Mouse (Mus musculus) neural tube, embryonic 14.5 days (tissue): ENCODE measurements around the gene Spock1. TPM values are rescaled to one million over a fixed set of nuclear protein-coding genes. Genes with fewer than 3 reads are reported as not detected.

Experiments used
- ATAC-seq: fragments of 200-750 bp; cut with Nextera tagmentation; 2 replicates; pipeline ENCODE4 v1.8.0; 2017; ENCODE audit warnings: low read depth, mild to moderate bottlenecking, moderate TSS enrichment, moderate library complexity
- H3K27ac ChIP-seq: fragments of 300-500 bp; sonication (generic); 2 replicates; pipeline ENCODE4 v1.5.1; 2014; ENCODE audit warnings: low read depth, mild to moderate bottlenecking, control low read depth, low read length, moderate library complexity, mixed read lengths
- H3K27me3 ChIP-seq: fragments of 300-500 bp; sonication (generic); 2 replicates; pipeline ENCODE4 v1.6.1; 2014; ENCODE audit warnings: low read length; ENCODE audit not compliant: control insufficient read depth, insufficient read depth
- H3K36me3 ChIP-seq: fragments of 300-500 bp; sonication (generic); 2 replicates; pipeline ENCODE4 v1.6.1; 2014; ENCODE audit warnings: low read length, mixed read lengths; ENCODE audit not compliant: control insufficient read depth, insufficient read depth
- H3K4me1 ChIP-seq: fragments of 300-500 bp; sonication (generic); 2 replicates; pipeline ENCODE4 v1.6.1; 2014; ENCODE audit warnings: low read length; ENCODE audit not compliant: control insufficient read depth, insufficient read depth
- H3K4me2 ChIP-seq: fragments of 300-500 bp; sonication (generic); 2 replicates; pipeline ENCODE4 v1.6.1; 2014; ENCODE audit warnings: mild to moderate bottlenecking, low read depth, low read length, control low read depth
- H3K4me3 ChIP-seq: fragments of 300-500 bp; sonication (generic); 2 replicates; pipeline ENCODE4 v1.5.1; 2014; ENCODE audit warnings: low read depth, low read length, control low read depth, mixed read lengths
- H3K9ac ChIP-seq: fragments of 300-500 bp; sonication (generic); replicated peaks from 2 replicates; pipeline ENCODE4 v1.6.1; 2014; ENCODE audit warnings: low read depth, mild to moderate bottlenecking, control low read depth, low read length, mixed read lengths
- H3K9me3 ChIP-seq: fragments of 300-500 bp; sonication (generic); 2 replicates; pipeline ENCODE4 v1.6.1; 2016; ENCODE audit warnings: low read length; ENCODE audit not compliant: control insufficient read depth
- WGBS: fragments of 180-500 bp; shearing (Covaris S2); extraction: QIAGEN DNeasy Blood & Tissue Kit; methylation state at CpG from one replicate; pipeline ENCODE4 v1.1.7; 2014; 5-methylcytosine and 5-hydroxymethylcytosine counted together
- polyA plus RNA-seq: library from polyadenylated mRNA; unstranded; fragments of >200 nt; fragmentation: Nextera tagmentation; extraction: Ambion mirVana; gene quantifications from 2 replicates; pipeline ENCODE4 v1.2.1, GENCODE M21; 2014

Spock1 gene
- polyA plus RNA-seq, 1 experiment from 2014 or later, result 157 TPM

DNA sequence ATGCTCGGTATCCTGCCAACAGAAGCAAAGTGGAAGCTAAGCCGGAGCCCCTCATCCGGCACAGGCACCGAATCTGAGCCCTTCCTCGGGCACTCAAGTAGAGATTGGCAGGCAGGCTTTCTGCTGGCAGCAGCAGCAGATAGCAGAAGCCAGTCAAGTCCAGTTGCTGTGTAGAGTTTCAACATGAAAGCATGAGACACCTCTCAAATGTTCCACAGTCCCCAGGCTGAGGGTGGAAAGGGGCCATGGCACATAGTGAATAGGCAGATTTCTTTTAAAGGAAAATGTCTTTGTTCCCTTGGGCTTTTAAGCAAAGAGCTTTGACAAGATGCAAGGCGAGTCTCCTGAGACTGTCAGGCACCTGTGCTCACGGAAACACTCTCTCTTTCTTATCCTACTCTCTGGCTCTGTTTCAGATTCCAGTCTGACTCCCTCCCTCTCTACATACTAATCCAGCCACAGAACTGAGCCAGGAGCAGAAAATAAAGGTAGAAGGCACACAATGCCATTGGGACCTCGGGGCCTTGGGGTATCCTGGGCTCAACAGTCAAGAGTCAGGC is 371.1 kb downstream of the Spock1 start:
- Histone ChIP-seq H3K27me3 (no peaks in the 10 kb centered on the region), H3K36me3 (no peaks in the 10 kb centered on the region), H3K4me1 (no peaks in the 10 kb centered on the region), H3K4me3 (no peak overlapping the region), H3K27ac (no peak overlapping the region), H3K9me3 (no peaks in the 10 kb centered on the region), H3K9ac (no peak overlapping the region), H3K4me2 (no peak overlapping the region)
- ATAC-seq, result no peak
- 79% methylated on average over 8 of the region's 8 CpGs for WGBS

DNA sequence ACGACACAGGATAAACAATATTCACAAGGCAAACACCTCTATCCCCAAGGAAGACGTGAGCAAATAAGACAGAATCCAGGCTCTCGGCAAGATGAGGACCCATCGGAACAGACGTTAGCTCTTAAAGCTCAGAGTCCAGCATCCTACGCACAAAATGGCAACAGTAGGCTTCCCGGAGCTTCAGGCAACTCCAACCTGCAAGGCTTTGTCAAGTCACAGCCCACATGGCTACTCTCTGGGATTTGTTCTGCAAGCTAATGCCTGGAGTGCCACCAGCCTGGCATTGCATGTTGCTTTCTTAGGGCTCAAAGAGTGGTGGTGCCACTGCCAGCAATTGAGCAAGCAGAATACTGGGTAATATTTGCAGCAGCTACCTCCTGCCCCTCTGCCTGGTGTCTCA is 373.8 kb downstream of the Spock1 start:
- H3K9ac ChIP-seq, result no peak overlapping the region
- H3K4me3 ChIP-seq, result no peak overlapping the region
- WGBS, result 91% methylated on average over 7 of the region's 7 CpGs
- H3K36me3 ChIP-seq, result no peaks in the 10 kb centered on the region
- ATAC-seq, result no peak
- H3K9me3 ChIP-seq, result no peaks in the 10 kb centered on the region
- no peaks in the 10 kb centered on the region for H3K4me1 ChIP-seq
- H3K4me2 ChIP-seq, result no peak overlapping the region
- no peak overlapping the region for H3K27ac ChIP-seq
- H3K27me3 ChIP-seq, result no peaks in the 10 kb centered on the region

DNA sequence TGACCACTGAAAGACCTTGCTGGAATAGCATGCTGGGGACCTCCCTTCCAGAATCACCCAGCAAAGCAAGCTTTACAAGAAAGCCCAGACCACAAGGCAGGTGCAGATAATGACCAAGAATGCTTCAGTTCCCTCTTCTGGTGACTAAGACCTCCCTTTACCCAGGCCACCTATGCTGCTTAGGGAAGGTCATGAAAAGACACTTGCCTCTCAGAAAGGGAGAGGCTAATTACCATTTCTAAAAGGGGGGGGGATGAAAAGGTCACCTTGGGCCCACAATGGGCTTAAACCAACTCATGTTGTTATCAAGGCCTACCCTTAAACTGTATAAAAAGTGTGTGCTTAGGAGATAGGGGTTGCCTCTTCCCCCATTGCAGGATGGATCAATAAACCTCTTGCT is 382.2 kb downstream of the Spock1 start:
- no peak overlapping the region for H3K27ac ChIP-seq
- H3K4me3 ChIP-seq, result no peak overlapping the region
- H3K4me1 ChIP-seq, result no peaks in the 10 kb centered on the region
- no peak overlapping the region for H3K9ac ChIP-seq
- no peaks in the 10 kb centered on the region for H3K9me3 ChIP-seq
- H3K4me2 ChIP-seq, result no peak overlapping the region
- H3K27me3 ChIP-seq, result no peaks in the 10 kb centered on the region
- no peaks in the 10 kb centered on the region for H3K36me3 ChIP-seq
- no peak for ATAC-seq

DNA sequence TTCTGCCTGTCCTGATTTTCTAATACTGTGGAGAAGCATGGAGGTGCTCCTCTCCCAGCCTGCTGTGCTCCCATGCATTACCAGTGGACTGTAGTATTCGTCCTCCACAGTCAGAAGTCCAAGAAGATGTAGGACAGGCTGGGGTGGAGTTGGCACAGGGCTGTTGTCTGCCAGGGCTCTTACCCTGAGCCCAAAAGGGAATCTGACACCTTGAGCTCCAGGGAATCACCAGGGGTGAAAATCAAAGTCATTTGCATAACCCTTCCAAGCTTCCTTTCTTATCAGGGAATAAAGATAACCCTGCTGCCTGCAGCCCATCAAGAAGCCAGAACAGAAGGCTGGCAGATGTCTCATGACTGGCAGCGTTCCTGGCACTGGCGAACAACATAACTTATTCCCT is 383.6 kb downstream of the Spock1 start:
- Histone ChIP-seq H3K27me3 (no peaks in the 10 kb centered on the region), H3K9ac (no peak overlapping the region), H3K36me3 (no peaks in the 10 kb centered on the region), H3K4me1 (0 out of 2 replicates have a peak, but pooled peaks cover 7% of the 10 kb centered on the region), H3K27ac (no peak overlapping the region), H3K4me2 (no peak overlapping the region), H3K4me3 (no peak overlapping the region), H3K9me3 (no peaks in the 10 kb centered on the region)
- ATAC-seq, result no peak
- 84% methylated on average over 3 of the region's 3 CpGs for WGBS

DNA sequence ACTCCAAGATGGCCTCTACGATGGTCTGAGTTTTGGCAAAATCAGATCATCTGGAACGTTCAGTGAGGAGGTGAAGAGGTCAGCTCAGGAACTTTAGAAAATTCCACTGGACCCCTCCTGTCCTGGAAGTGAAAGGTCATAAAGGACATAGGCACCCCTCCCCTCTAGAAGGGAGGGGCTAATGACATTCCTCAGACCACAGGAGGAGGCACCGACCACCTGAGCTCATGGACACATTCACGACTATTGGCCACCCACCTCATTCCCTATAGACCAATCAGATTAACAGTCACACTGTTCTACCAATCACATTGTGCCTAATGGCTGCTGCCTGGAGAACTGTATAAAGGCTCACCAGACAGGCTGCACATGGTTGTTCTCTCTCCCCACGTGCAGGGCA is 384.8 kb downstream of the Spock1 start:
- 77% methylated on average over 5 of the region's 5 CpGs for WGBS
- Histone ChIP-seq H3K9me3 (no peaks in the 10 kb centered on the region), H3K4me3 (no peak overlapping the region), H3K27ac (no peak overlapping the region), H3K4me2 (no peak overlapping the region), H3K9ac (no peak overlapping the region), H3K36me3 (no peaks in the 10 kb centered on the region), H3K4me1 (0 out of 2 replicates have a peak, but pooled peaks cover 7% of the 10 kb centered on the region), H3K27me3 (no peaks in the 10 kb centered on the region)
- no peak for ATAC-seq

DNA sequence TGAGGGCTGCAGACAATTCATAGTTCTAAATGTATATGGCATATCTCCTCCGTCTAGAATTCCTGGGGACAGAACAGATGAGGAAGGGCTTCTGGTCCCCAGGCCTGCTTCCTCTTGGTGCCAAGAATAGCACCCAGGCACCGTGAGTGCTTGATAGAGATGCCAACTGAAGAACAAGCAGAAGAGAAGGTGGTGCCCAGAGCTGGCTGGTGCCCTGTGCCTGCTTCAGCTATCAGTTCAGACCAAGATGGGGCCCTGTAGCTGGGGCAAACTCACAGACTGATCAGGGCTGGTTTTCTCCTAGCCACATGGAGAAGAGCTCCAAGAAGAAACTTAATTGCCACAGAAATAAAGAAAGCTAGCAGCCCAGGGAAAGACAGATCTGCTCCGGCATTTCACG is 385.8 kb downstream of the Spock1 start:
- H3K4me2 ChIP-seq, result no peak overlapping the region
- H3K9ac ChIP-seq, result no peak overlapping the region
- H3K4me1 ChIP-seq, result 0 out of 2 replicates have a peak, but pooled peaks cover 7% of the 10 kb centered on the region
- 82% methylated on average over 4 of the region's 4 CpGs for WGBS
- no peaks in the 10 kb centered on the region for H3K9me3 ChIP-seq
- H3K27ac ChIP-seq, result no peak overlapping the region
- no peak for ATAC-seq
- no peak overlapping the region for H3K4me3 ChIP-seq
- no peaks in the 10 kb centered on the region for H3K27me3 ChIP-seq
- no peaks in the 10 kb centered on the region for H3K36me3 ChIP-seq

DNA sequence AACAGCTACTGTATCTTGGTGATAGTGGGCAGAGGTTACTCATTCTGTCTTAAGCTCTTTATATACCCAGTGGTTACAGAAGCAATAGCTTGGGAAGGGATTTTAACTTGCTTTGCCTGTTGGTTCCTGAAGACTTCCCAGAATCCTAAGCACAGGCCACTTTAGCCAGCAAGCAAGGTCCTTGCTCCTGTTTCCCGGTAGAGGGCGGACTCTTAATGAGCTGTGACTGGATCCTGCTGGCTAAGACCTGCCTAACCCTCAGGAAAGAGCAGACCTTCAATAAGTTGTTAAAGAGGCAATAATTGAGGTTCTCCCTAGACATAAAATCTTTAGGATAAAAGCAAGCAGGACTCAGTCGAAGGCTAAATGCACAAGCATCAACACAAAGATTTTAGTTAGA is 387.0 kb downstream of the Spock1 start:
- Histone ChIP-seq H3K4me2 (no peak overlapping the region), H3K9ac (no peak overlapping the region), H3K9me3 (no peaks in the 10 kb centered on the region), H3K36me3 (no peaks in the 10 kb centered on the region), H3K4me1 (0 out of 2 replicates have a peak, but pooled peaks cover 7% of the 10 kb centered on the region), H3K27ac (no peak overlapping the region), H3K4me3 (no peak overlapping the region), H3K27me3 (no peaks in the 10 kb centered on the region)
- ATAC-seq, result no peak
- WGBS, result 14% methylated on average over 3 of the region's 3 CpGs

DNA sequence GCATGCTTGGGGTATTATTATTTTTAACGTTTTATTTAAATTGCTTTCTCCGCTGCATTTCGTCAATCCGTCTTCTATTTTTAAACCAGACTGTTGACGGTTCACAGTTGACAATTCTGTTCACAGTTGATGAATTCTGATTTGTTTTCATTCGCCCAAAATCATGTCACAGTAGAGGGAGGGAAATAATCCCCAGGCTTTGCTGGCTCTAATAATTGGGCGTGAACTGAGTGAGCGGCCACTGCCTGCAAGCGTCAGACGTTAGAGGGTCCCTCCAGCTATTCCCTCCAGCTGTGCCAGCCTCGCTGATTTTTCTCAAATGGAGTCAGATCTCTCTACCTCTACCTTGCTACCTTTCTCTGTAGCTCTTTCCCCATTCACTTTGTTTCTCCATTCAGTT is 388.3 kb downstream of the Spock1 start:
- Histone ChIP-seq H3K36me3 (no peaks in the 10 kb centered on the region), H3K9me3 (no peaks in the 10 kb centered on the region), H3K27ac (no peak overlapping the region), H3K27me3 (no peaks in the 10 kb centered on the region), H3K9ac (no peak overlapping the region), H3K4me2 (no peak overlapping the region), H3K4me3 (no peak overlapping the region), H3K4me1 (0 out of 2 replicates have a peak, but pooled peaks cover 7% of the 10 kb centered on the region)
- WGBS, result 50% methylated on average over 11 of the region's 11 CpGs
- no peak for ATAC-seq

DNA sequence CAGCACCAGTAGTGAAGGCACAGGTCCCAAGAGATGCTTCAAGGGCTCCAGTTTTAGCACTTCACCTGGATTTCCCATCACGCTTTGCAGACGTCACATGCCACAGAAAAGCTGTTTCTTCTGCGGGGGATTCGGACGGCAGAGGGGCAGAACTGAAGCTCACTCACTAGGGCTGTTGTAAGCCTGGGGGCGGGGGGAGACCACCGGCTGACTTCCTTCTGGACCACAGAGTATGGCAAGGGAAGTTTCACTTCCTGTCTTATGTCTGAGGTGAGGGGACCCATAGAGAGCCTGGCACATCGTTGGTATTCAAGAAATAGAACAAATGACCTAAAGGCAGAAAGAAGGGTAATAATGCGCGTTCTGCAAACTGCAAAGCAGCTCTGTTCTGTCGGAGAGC is 392.4 kb downstream of the Spock1 start:
- Histone ChIP-seq H3K9ac (no peak overlapping the region), H3K36me3 (no peaks in the 10 kb centered on the region), H3K27ac (no peak overlapping the region), H3K4me2 (no peak overlapping the region), H3K27me3 (no peaks in the 10 kb centered on the region), H3K4me1 (0 out of 2 replicates have a peak, but pooled peaks cover 7% of the 10 kb centered on the region), H3K4me3 (no peak overlapping the region), H3K9me3 (no peaks in the 10 kb centered on the region)
- 83% methylated on average over 11 of the region's 11 CpGs for WGBS
- ATAC-seq, result no peak
